Mouse (Mus musculus) thymus, postnatal 10 days (tissue): ENCODE measurements around the gene Adtrp.

ENCODE experiments used
- DNase-seq, 2 experiments: peaks; one replicate each; pipeline ENCODE4 v3.0.0; 2021; ENCODE audit warnings: low spot score in 2 of 2

Adtrp gene

DNA sequence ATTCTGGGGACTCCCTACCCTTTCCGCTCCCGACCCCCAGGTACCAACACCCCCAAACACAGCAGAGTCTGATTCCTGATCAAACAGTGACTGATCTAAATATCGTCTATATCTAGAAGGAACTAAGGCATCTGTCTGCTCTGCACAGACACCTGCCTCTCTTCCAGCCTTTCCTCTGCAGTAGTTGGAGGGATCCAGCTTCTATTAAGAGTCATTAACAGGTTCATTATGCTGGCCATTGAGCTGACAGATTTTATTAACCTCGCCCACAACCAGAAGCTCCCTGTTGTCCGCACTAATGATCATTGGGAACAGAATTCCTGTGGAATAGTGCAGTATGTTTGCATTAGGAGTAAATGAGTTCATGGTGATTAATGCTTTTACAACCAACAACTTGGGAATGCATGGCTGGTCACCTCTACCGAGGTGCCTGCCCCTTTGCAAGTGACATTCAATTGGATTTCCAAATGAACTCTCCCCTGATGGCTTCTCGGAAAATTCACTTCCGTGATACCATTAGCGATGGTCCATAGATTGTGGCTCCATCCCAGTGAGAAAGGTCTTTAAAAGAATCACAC lies 67.8 kb downstream of the Adtrp start:
- DNase-seq, result no peak

DNA sequence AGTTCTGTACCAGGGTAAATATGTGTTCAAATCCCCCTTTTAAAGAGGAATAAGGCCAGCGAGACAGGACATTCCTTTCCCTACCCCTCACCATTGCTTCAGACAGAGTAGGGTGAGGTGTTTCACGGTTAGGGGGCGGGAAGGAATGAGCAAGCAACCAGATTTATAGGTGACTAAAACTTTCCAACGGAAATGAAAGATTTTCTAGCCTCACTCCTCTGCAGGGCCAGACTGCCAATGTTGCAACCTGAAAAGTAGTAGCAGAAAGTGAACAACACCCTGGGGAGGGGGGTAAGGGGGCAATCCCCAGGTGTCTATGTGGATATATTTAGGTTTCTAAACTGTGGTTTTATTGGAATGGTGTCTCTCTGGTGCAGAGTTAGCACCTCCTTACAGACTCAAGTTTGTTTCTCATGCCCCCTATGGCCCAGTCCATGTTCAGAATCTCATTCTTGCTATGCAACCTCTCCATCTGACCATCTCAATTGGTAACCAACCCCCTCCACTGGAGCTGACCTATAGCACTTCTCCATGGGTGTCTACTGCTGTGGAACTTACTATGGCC lies 73.6 kb downstream of the Adtrp start:
- DNase-seq, result no peak

DNA sequence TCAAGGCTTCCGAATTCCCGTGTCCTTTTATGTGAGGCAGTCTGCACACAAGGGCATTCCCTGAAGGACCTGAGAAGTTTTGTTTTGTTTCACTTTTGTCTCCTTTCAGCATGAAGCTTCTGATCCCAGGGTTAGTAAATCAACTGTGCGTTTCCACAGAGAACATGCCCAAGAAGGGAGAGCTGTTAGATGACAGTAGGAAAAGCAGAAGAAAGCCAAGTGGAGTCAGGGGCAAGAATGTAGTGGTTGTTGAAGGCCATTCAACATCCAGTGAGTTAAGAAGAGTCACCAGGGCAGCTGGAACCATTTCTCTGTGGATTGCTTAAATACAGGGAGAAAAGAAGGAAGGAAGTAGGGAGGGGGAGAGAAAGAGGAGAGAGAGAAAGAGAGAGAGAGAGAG lies 76.4 kb downstream of the Adtrp start:
- no peak for DNase-seq

DNA sequence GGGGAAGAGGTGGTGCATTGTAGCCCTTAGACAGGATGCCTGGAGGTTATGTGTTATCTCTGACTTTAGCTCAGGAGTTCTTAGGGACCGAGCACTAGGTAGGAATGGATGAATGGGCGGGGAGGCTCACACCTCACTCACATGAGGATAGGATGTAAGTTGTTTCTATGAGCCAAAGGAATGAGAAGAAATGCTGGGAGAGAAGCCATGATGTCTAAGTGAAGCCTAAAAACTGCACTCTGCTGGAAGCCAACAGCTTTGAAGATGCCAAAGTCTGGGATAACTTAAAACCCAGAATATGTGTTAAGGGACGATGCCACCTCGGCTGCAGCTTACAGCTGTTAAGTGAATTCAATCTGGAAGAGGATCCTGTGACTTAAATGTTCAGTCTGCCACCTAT lies 79.5 kb downstream of the Adtrp start:
- no peak for DNase-seq

DNA sequence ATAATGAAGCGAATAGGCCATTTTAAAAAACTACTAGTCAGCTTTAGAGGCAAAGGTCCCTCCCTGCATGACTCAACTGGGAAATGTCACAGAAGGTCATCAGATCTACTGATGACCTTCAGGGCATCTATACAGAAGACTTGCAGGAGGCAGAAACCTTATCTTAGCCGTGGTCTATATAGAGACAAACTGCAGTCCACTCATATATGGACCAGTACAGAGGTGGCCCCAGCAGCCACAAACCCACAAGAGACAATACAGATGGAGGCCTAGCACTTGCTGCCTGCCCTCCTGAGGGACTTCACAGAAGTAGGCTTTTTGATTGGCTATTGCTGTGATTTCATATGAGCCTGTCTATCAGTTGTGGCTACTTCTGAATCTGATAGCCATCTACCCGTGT lies 85.5 kb downstream of the Adtrp start:
- no peak for DNase-seq

DNA sequence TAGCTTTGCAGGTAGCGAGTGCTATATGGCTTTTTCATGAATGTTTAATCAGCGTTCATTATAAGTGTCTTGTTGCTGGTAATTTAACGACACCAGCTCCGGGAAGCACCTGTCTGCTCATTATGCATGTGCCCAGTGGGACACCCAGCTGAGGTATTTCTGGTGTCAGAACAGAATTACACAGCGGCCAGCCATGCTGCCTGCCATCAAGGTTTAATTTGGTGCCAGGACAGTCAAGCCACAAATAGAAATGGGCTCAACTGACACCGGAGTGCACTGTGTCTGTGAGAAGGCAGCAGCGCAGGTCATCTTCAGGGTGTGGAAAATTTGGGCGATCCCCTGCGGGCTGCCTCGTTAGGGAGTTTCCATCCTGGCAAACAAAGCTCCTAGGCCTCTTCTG lies 87.0 kb downstream of the Adtrp start:
- no peak for DNase-seq

DNA sequence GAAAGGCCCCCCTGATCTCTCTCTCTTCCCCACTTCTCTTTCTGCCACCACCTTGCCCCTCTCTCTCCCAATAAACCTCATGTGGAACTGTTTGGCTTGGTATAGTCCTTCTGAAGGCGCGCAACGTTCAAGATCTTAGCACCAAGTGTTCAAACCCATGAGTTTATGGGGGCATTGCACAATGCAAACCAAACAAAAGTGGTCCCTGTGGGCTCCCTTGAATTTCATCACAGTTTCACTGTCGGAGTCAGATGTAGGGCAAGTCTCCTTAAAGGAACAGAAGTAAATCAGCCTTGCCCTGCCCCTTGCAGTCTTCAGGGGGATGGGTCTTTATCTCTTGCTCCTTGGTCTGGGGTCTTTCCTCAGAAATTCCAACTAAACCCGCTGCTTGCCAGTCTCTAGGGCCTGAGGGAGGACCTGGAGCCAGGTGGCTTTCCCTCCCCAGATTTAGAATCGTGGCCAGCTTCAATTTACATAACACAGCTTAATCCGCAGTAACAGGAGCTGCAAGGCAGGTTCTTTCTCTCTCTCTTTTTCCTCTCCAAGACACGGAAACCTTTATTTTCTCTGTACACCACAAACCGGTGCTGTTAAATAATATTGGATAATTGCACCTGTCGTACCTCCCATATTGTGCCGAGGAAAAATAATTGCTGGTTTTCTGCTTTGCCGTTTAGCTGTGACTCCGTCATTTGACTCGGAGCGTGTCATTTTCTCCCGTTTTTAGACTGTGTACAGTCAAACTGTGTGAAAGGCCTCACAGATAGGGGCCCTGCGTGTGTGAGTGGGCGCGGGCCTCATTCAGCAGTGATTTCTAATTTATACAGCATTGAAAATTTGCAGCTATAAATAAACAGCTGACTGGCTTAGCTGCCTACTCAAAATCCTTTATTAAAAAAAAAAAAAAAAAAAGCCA lies 88.7 kb downstream of the Adtrp start:
- no peak for DNase-seq

DNA sequence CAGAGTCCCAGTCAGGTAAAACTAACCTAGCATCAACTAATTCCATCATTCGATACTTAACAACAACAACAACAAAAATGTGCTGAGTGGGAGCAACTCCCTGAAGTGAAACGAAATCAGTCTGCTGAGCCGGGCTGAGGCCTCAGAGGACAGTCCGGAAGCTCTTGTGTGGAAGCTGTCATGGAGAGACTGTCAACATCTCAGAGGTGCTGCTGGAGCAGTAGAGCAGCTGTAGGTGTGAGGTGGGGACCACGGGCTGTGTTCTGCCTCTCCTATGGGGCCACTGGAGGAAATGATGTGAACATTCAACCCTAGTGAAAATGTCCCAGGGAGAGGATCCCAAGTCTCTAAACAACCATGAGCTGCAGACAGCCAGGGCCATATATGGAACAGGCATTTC lies 94.4 kb downstream of the Adtrp start:
- DNase-seq, result no peak

DNA sequence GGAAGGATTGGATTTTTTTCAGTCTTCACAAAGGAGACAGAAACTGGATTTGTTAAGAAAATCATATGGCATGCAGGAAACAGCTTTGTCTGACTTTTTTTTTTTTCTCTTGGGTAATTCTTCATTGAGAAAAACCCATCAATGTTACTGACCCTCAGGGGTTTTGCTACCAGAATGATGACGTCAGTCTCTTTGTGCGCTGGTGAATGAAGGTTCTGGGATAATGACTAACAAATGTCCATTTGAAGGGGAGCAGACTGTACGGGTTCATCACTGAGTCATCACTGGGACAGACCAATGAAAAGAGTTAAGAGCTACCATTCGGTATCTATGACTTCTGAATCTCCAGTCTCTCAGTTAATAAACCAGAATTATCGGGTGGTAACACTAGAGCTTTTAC lies 97.0 kb downstream of the Adtrp start:
- no peak for DNase-seq

DNA sequence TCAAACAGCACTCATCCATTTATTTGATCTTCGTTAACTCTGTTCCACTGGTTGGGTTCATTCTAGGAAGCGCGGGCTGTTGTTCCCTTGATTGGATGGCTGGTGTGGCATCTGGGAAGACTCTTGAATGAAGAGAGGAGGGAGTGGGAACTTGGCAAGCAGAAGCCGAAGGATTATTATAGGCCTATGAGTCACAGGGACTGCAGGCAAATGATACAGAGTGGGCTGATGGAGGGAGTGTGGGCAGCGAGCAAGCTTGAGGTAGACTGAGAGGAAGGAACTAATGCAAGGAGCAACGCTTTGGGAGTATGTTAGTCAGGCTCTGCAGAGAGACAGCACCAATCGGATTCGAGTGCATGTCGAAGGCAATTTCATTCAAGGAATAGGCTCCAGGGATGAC lies 98.6 kb downstream of the Adtrp start:
- no peak for DNase-seq

DNA sequence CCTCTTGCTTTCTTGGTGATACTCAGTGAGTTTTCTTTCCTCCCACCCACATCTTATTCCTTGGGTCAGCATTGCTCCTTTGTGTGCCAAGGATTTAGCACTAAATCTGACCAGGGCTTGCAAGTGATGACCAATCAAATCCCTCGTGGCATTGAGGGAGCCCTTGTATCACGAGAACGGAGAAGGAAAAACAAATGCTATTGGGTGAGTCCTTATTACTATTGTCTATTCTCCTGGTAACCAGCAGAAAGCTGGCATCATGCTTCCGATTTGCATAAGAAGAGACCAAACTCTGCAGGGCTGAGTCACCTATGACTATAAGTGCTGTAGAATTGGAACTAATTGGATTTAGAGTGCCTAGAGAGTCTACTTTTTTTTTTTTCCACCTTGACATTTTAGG lies 99.8 kb downstream of the Adtrp start:
- DNase-seq, result no peak

DNA sequence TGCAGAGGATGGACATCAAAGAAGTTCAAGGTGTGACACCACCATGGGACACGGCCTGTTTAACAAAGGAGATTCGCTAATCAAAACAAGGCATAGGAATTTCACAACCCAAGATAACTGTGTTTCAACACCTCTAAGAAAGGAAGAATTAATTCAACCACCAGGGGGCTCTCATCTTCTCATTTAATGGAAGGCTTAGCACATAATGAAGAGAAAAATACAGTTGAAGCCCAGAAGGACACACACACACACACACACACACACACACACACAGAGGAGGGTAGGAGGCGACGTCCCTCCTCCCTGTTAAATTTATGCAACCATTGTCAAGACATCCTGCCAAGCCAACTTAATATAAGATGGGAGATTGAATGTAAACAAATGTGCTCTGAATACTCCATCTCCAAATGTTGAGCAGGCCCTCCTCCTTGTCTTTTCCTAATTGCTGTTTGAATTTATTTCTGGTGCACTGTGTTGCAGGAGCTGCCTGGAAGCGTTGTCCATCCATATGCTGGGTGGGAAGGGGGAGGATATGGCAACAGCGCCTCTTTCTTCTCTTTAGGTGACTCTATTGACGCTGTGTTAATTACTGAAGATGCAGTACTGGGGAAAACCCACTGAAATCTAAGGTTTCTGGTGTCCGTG lies 100.4 kb downstream of the Adtrp start:
- DNase-seq, result peak in 1 of 2 experiments; percentile 74

DNA sequence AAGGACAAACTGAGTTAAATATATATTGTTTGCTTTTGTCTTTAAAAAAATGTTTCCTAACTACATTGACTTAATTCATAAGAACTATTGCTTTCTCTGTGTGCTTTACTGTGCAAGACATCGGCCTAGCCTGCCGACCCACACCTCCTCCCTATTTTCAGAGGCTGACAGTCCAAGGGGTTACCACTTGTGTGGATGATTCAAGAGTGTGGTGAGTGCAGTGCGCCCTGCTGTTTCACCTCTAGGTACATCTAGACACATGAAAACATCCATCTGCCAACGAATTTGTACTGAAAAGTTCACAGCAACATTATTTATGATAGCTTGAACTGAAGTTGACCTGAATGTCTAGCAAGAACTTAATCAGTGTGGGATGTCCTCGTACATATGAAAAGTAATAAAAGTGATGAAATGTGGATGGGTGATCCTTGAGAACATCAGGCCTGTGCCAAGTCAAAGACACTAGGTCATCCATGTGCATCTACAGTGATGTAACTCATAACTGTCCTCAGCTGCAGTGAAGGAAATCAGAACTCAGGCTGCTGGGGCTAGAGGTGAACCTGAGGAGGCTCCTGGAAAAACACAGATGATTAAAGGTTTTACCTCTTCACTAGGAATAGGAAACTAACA lies 106.9 kb downstream of the Adtrp start:
- no peak for DNase-seq

DNA sequence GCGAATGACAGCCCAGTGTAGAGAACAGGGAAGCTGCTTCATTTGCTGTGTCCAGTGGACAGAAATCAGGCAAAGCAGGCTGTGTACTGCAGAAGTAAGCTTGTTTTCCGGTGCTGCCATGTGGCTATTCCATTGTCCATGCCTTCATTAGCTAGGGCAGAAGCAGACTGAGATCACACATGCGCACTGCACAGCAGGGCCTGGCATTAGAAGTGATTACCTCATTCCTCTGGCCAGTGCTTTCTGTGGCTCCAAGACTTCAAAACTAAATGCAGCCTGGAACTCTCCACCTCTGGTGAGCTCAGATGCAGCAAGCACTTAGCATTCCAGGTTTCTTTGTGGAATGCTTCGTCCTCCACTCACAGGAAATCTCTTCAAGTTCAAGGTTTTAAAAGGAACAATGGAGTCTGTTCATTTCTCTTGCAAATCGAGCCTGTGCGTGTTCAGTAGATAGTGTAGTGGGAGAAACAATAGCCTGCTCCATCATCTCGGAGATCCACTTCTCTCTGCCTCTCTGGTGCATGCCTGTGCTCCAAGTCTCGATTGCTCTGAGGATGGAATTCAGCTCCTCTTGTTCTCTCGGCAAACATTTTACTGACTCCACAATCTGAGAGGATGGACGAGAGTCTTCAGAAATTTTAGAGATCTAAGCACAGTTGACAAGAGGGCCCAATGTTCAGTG lies 109.7 kb downstream of the Adtrp start:
- no peak for DNase-seq

DNA sequence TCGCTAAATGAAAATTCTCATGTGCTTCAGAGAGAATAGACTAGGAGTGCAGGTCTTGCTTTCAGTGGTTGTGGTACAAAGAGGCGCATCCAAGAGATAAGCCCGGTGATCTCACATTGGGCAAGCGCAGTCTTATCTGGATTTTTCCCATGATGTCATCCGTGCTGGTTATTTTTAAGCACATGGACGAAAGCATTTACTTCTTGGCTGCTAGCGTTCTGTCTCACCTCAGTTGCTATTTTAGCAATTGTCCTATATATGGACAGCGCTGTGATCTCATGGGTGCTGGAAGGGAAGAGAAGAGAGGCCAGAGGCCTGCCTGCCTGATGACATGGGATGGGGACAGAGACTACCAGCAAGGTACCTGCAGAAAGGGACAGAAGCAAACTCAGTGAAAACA lies 117.8 kb downstream of the Adtrp start:
- DNase-seq, result no peak

DNA sequence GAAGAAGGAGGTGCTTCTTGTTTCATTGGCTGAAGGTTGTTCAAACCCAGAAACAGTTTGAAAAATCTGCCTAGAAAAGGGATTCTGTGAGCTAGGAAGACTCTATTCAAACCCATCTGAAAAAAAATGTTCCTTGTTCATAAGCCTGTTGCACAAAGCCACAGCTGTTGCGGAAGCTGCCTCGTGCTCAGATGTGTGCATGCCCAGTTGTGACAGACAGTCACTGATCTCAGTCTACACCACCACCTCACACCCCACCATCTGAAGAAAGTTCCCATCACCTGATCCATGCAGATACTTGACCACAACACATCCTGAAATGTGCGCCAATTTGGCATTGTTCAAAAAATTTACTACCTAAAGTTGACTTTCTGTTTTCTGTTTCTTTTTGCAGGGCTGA lies 119.7 kb downstream of the Adtrp start:
- no peak for DNase-seq

DNA sequence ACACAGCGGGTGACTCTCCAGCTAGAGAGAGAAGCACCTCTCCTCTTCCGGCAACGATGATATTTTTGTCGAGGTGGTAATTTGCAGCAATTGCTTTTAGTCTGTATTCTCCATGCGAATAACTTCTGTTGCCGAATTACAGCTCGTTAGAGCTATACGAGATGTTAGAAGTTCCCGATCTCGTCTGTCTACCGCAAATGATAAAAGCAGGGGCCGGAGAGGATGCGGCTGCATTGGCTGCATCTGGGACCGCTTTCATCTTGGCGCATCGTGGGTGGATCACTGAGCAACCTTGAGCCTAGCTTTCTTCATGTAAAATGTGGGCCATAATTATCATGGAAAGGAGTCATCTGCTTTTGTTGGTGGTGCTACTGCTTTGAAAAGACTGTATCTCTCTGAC lies 128.2 kb downstream of the Adtrp start:
- DNase-seq, result no peak

DNA sequence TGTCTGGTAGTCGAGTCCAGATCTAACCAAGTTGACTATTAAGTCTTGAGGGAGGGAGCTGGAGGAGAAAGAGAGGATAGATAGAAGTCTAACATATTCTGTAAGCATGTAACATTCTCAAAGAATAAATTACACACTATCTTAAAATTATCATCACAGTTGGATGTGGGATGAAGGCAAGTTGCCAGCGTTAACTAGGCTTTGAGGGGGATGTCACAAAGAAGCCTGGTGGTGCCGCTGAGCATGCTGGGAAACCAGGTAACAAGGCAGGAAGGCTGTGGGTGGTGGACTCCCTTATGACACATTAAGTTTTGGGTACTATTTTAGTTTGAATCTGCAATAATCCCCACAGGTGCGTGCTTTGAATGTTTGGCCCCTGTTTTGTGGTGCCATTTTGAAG lies 129.4 kb downstream of the Adtrp start:
- DNase-seq, result no peak
